Mouse (Mus musculus): ENCODE results near the gene Kbtbd4. TPM values are rescaled to one million over a fixed set of nuclear protein-coding genes. Genes with fewer than 3 reads are reported as not detected.
"Not testable (repeated sequence)": the region's sequence is repeated elsewhere in the genome, so short reads cannot be mapped to it uniquely, and the experiment has no call there.

Kbtbd4 gene
- polyA plus RNA-seq, 1 experiment = 11.9 TPM

DNA sequence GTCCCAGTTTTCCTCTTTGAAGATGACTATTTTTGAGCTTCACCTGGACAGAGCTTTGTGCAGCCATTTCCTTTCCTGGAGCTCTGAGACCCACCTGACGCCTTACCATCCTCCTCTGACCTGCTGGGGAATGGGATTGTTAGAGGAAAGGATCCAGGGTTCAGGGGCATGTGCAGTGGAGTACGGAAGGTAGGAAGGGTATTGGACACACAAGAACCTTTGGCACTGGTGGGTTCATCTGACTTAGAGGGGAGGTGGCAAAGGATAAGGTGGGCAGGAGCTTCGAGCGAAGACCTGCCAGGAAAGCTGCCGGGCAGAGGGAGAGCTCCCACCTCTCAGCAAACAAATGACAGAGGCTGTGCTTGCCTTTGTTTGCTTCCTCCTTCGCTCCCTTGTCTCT lies 18.1 kb upstream of the Kbtbd4 start:
- no peak overlapping the region for H3K4me3 ChIP-seq
- H3K4me2 ChIP-seq (ENCODE audit: low read depth) = no peak overlapping the region
- H3ac ChIP-seq (ENCODE audit: control insufficient read depth, insufficient read length) = no peak overlapping the region
- H3K36me3 ChIP-seq (ENCODE audit: control insufficient read depth, insufficient read depth) = no peaks in the 10 kb centered on the region
- peaks cover 29% of the 10 kb centered on the region for H3K27me3 ChIP-seq (ENCODE audit: control insufficient read depth, insufficient read depth, insufficient read length)
- TF ChIP-seq POLR2AphosphoS2 (IDR thresholded peaks at IDR 0.05; ENCODE audit: insufficient read length, low read depth) = no peak
- TF ChIP-seq CEBPB (IDR thresholded peaks at IDR 0.05; ENCODE audit: insufficient read depth, poor library complexity, severe bottlenecking) = no peak
- TF ChIP-seq TCF12 (IDR thresholded peaks at IDR 0.05; ENCODE audit: insufficient read depth, poor library complexity, severe bottlenecking) = no peak
- no peak for TF ChIP-seq POLR2A (IDR thresholded peaks at IDR 0.05; ENCODE audit: insufficient read length, low read depth)
- no peak for TF ChIP-seq MYOD1 (IDR thresholded peaks at IDR 0.05; ENCODE audit: control insufficient read depth in 1 of 3, insufficient read length in 2 of 3, low read depth in 2 of 3)
- no peak for TF ChIP-seq TCF3 (IDR thresholded peaks at IDR 0.05; ENCODE audit: insufficient read length, low read depth)
- TF ChIP-seq MAX (IDR thresholded peaks at IDR 0.05; ENCODE audit: low read depth) = no peak
- TF ChIP-seq USF1 (IDR thresholded peaks at IDR 0.05; ENCODE audit: low read depth) = no peak
- no peak for TF ChIP-seq MYOG (IDR thresholded peaks at IDR 0.05; ENCODE audit: control insufficient read depth in 1 of 3, insufficient read depth in 1 of 3, insufficient read length in 2 of 3, low read depth in 2 of 3)
- no peaks in the 10 kb centered on the region for H3K79me2 ChIP-seq (ENCODE audit: control insufficient read depth, insufficient read depth)

GRCm38 (mm10) chr2:90887627-90888026 lies 16.9 kb upstream of the Kbtbd4 start:
- Histone ChIP-seq H3ac (ENCODE audit: control insufficient read depth, insufficient read length) (no peak overlapping the region), H3K27me3 (ENCODE audit: control insufficient read depth, insufficient read depth, insufficient read length) (peaks cover 29% of the 10 kb centered on the region), H3K79me2 (ENCODE audit: control insufficient read depth, insufficient read depth) (no peaks in the 10 kb centered on the region), H3K4me3 (no peak overlapping the region), H3K36me3 (ENCODE audit: control insufficient read depth, insufficient read depth) (no peaks in the 10 kb centered on the region), H3K4me2 (ENCODE audit: low read depth) (peak overlapping the region; percentile 8)
- TF ChIP-seq MAX (IDR thresholded peaks at IDR 0.05; ENCODE audit: low read depth) (no peak), MYOG (IDR thresholded peaks at IDR 0.05; ENCODE audit: control insufficient read depth in 1 of 3, insufficient read depth in 1 of 3, insufficient read length in 2 of 3, low read depth in 2 of 3) (no peak), TCF12 (IDR thresholded peaks at IDR 0.05; ENCODE audit: insufficient read depth, poor library complexity, severe bottlenecking) (no peak), CEBPB (IDR thresholded peaks at IDR 0.05; ENCODE audit: insufficient read depth, poor library complexity, severe bottlenecking) (no peak), TCF3 (IDR thresholded peaks at IDR 0.05; ENCODE audit: insufficient read length, low read depth) (no peak), POLR2A (IDR thresholded peaks at IDR 0.05; ENCODE audit: insufficient read length, low read depth) (no peak), E2F4 (IDR thresholded peaks at IDR 0.05; ENCODE audit: insufficient read depth) (no peak), USF1 (IDR thresholded peaks at IDR 0.05; ENCODE audit: low read depth) (no peak), POLR2AphosphoS2 (IDR thresholded peaks at IDR 0.05; ENCODE audit: insufficient read length, low read depth) (no peak), SRF (IDR thresholded peaks at IDR 0.05; ENCODE audit: control insufficient read depth, insufficient read length, low read depth) (no peak), MYOD1 (IDR thresholded peaks at IDR 0.05; ENCODE audit: control insufficient read depth in 1 of 3, insufficient read length in 2 of 3, low read depth in 2 of 3) (no peak), REST (IDR thresholded peaks at IDR 0.05; ENCODE audit: insufficient read depth, insufficient read length) (no peak)

DNA sequence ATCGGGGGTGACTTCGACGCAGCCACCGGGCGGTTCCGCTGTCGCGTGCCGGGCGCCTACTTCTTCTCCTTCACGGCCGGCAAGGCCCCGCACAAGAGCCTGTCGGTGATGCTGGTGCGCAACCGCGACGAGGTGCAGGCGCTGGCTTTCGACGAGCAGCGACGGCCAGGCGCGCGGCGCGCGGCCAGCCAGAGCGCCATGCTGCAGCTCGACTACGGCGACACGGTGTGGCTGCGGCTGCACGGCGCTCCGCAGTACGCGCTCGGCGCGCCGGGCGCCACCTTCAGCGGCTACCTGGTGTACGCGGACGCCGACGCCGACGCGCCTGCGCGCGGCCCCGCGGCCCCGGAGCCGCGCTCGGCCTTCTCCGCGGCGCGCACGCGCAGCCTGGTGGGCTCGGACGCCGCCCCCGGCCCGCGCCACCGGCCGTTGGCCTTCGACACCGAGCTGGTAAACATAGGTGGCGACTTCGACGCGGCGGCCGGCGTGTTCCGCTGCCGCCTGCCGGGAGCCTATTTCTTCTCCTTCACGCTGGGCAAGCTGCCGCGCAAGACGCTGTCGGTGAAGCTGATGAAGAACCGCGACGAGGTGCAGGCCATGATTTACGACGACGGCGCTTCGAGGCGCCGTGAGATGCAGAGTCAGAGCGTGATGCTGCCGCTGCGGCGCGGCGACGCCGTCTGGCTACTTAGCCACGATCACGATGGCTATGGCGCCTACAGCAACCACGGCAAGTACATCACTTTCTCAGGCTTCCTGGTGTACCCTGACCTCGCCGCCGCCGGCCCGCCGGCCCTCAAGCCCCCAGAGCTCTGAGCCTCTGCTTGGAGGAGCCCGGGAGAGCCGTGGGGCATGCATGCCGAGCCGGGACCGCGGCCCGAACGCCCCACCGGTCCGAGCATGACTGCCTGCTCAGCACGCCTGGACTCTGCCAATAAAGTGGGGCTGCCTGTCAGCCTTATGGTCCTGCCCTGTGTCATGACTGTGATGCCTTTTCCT lies 14.7 kb upstream of the Kbtbd4 start:
- Histone ChIP-seq H3K4me2 (ENCODE audit: low read depth) (no peak overlapping the region), H3K27me3 (ENCODE audit: control insufficient read depth, insufficient read depth, insufficient read length) (peaks cover 20% of the 10 kb centered on the region), H3K36me3 (ENCODE audit: control insufficient read depth, insufficient read depth) (no peaks in the 10 kb centered on the region), H3K4me3 (no peak overlapping the region), H3K79me2 (ENCODE audit: control insufficient read depth, insufficient read depth) (no peaks in the 10 kb centered on the region), H3ac (ENCODE audit: control insufficient read depth, insufficient read length) (no peak overlapping the region)
- TF ChIP-seq E2F4 (IDR thresholded peaks at IDR 0.05; ENCODE audit: insufficient read depth) (no peak), SRF (IDR thresholded peaks at IDR 0.05; ENCODE audit: control insufficient read depth, insufficient read length, low read depth) (no peak), REST (IDR thresholded peaks at IDR 0.05; ENCODE audit: insufficient read depth, insufficient read length) (no peak), CEBPB (IDR thresholded peaks at IDR 0.05; ENCODE audit: insufficient read depth, poor library complexity, severe bottlenecking) (no peak), POLR2A (IDR thresholded peaks at IDR 0.05; ENCODE audit: insufficient read length, low read depth) (no peak), TCF12 (IDR thresholded peaks at IDR 0.05; ENCODE audit: insufficient read depth, poor library complexity, severe bottlenecking) (no peak), MYOD1 (IDR thresholded peaks at IDR 0.05; ENCODE audit: control insufficient read depth in 1 of 3, insufficient read length in 2 of 3, low read depth in 2 of 3) (no peak), USF1 (IDR thresholded peaks at IDR 0.05; ENCODE audit: low read depth) (no peak), TCF3 (IDR thresholded peaks at IDR 0.05; ENCODE audit: insufficient read length, low read depth) (no peak), MAX (IDR thresholded peaks at IDR 0.05; ENCODE audit: low read depth) (no peak), POLR2AphosphoS2 (IDR thresholded peaks at IDR 0.05; ENCODE audit: insufficient read length, low read depth) (no peak), MYOG (IDR thresholded peaks at IDR 0.05; ENCODE audit: control insufficient read depth in 1 of 3, insufficient read depth in 1 of 3, insufficient read length in 2 of 3, low read depth in 2 of 3) (no peak)

- Histone ChIP-seq H3K27me3 (ENCODE audit: control insufficient read depth, insufficient read depth, insufficient read length) (no peaks in the 10 kb centered on the region), H3K4me3 (no peak overlapping the region), H3ac (ENCODE audit: control insufficient read depth, insufficient read length) (no peak overlapping the region), H3K79me2 (ENCODE audit: control insufficient read depth, insufficient read depth) (no peaks in the 10 kb centered on the region), H3K36me3 (ENCODE audit: control insufficient read depth, insufficient read depth) (peaks cover 20% of the 10 kb centered on the region), H3K4me2 (ENCODE audit: low read depth) (no peak overlapping the region)
- TF ChIP-seq TCF12 (IDR thresholded peaks at IDR 0.05; ENCODE audit: insufficient read depth, poor library complexity, severe bottlenecking) = no peak
- no peak for TF ChIP-seq MAX (IDR thresholded peaks at IDR 0.05; ENCODE audit: low read depth)
- TF ChIP-seq MYOG (IDR thresholded peaks at IDR 0.05; ENCODE audit: control insufficient read depth in 1 of 3, insufficient read depth in 1 of 3, insufficient read length in 2 of 3, low read depth in 2 of 3) = peak in 1 of 3 experiments; percentile 45
- TF ChIP-seq TCF3 (IDR thresholded peaks at IDR 0.05; ENCODE audit: insufficient read length, low read depth) = no peak
- peak in 1 of 3 experiments; percentile 46 for TF ChIP-seq MYOD1 (IDR thresholded peaks at IDR 0.05; ENCODE audit: control insufficient read depth in 1 of 3, insufficient read length in 2 of 3, low read depth in 2 of 3)
- TF ChIP-seq SRF (IDR thresholded peaks at IDR 0.05; ENCODE audit: control insufficient read depth, insufficient read length, low read depth) = no peak
These were observed 10.8 kb upstream of the Kbtbd4 start for GRCm38 (mm10) chr2:90893673-90894298.

DNA sequence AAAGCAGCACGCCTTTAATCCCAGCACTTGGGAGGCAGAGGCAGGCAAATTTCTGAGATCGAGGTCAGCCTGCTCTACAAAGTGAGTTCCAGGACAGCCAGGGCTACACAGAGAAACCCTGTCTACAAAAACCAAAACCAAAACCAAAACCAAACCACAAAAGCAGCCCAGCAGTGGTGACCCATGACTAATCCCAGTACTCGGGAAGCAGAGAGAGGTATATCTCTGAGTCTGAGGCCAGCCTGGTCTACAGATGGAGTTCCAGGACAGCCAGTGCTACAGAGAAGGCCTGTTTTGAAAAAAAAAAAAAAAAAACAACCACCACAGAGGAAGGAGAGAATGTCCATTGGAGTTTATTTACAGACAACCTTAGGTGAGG lies 10.3 kb upstream of the Kbtbd4 start:
- not testable (repeated sequence) for H3ac ChIP-seq (ENCODE audit: control insufficient read depth, insufficient read length); H3K4me2 ChIP-seq (ENCODE audit: low read depth); H3K4me3 ChIP-seq; H3K27me3 ChIP-seq (ENCODE audit: control insufficient read depth, insufficient read depth, insufficient read length); H3K79me2 ChIP-seq (ENCODE audit: control insufficient read depth, insufficient read depth)
- H3K36me3 ChIP-seq (ENCODE audit: control insufficient read depth, insufficient read depth) = peaks cover 23% of the 10 kb centered on the region

Measured in myocyte (in vitro differentiated cells).